Mouse (Mus musculus) heart, adult 2 months (tissue): ENCODE measurements around the gene Selenok.

ENCODE experiments used
- CTCF ChIP-seq: fragments of 200-600 bp; IDR thresholded peaks from 2 replicates; pipeline ENCODE4 v1.8.1; 2022; ENCODE audit warnings: antibody characterized with exemption, mild to moderate bottlenecking, moderate library complexity
- EP300 ChIP-seq: fragments of 200-500 bp; IDR thresholded peaks from 2 replicates; pipeline ENCODE4 v1.6.1; 2011; ENCODE audit warnings: low read depth, low read length, control low read depth; ENCODE audit not compliant: insufficient read depth

- TF ChIP-seq EP300, result no peak
- no peak for TF ChIP-seq CTCF
These were observed 46.4 kb downstream of the Selenok start for GRCm38 (mm10) chr14:30014487-30014886.
